Mouse (Mus musculus): ENCODE measurements around the gene Ldlrap1. TPM values are rescaled to one million over a fixed set of nuclear protein-coding genes. Genes with fewer than 3 reads are reported as not detected.

Ldlrap1 gene
- total and polyA plus RNA-seq, 3 experiments: 11.5 to 12.6 (median 12.4) TPM

GRCm38 (mm10) chr4:134713937-134714336 lies 53.9 kb downstream of the Ldlrap1 start:
- Histone ChIP-seq H3K4me3 (no peak overlapping the region), H3K27me3 (ENCODE audit: control insufficient read depth, insufficient read depth, low read length) (no peaks in the 10 kb centered on the region), H3K27ac (no peak overlapping the region), H3K79me2 (replicated peaks; ENCODE audit: control insufficient read depth, insufficient read depth, low read length) (no peaks in the 10 kb centered on the region), H3K9ac (ENCODE audit: low read depth, low read length) (peak overlapping the region; percentile 53; the same call in 1 of the 2 replicates), H3K36me3 (ENCODE audit: control insufficient read depth, insufficient read depth, low read length) (no peaks in the 10 kb centered on the region), H3K4me1 (ENCODE audit: control insufficient read depth, insufficient read depth, low read length) (peaks cover 1% of the 10 kb centered on the region)
- peak; percentile 83 to 86 for DNase-seq
- peak; percentile 91 for TF ChIP-seq CTCF (IDR thresholded peaks at IDR 0.05)
- no peak for TF ChIP-seq POLR2A (IDR thresholded peaks at IDR 0.05; ENCODE audit: insufficient read depth, low read depth, low read length)
- TF ChIP-seq EP300 (IDR thresholded peaks at IDR 0.05; ENCODE audit: insufficient read depth, low read depth, low read length): peak; percentile 91
- 8% methylated on average over 8 of the region's 8 CpGs for WGBS
- intact Hi-C loops (cut with DNase I): loop anchor here (1.0 kb wide), 2 partner anchors 131 to 171 kb away; no protein-coding TSS in a partner anchor

GRCm38 (mm10) chr4:134705311-134705710 lies 62.5 kb downstream of the Ldlrap1 start:
- 74% methylated on average over 5 of the region's 5 CpGs for WGBS

GRCm38 (mm10) chr4:134704590-134704989 lies 63.2 kb downstream of the Ldlrap1 start:
- Histone ChIP-seq H3K27ac (no peak overlapping the region), H3K4me3 (peak overlapping the region; percentile 46), H3K4me1 (ENCODE audit: control insufficient read depth, insufficient read depth, low read length) (peaks cover 8% of the 10 kb centered on the region), H3K79me2 (replicated peaks; ENCODE audit: control insufficient read depth, insufficient read depth, low read length) (peaks cover 2% of the 10 kb centered on the region; the same call in 1 of the 2 replicates), H3K27me3 (ENCODE audit: control insufficient read depth, insufficient read depth, low read length) (no peaks in the 10 kb centered on the region), H3K9ac (ENCODE audit: low read depth, low read length) (peak overlapping the region; percentile 9; the same call in 1 of the 2 replicates), H3K36me3 (ENCODE audit: control insufficient read depth, insufficient read depth, low read length) (no peaks in the 10 kb centered on the region)
- intact Hi-C loops (cut with DNase I): no loop called here
- 1% methylated on average over 21 of the region's 21 CpGs for WGBS
- TF ChIP-seq EP300 (IDR thresholded peaks at IDR 0.05; ENCODE audit: insufficient read depth, low read depth, low read length) (no peak), CTCF (IDR thresholded peaks at IDR 0.05) (no peak), POLR2A (IDR thresholded peaks at IDR 0.05; ENCODE audit: insufficient read depth, low read depth, low read length) (no peak)
- no peak for DNase-seq

More at GRCm38 (mm10) chr4:134705311-134705710, 62.5 kb downstream of the Ldlrap1 start:
- no peak overlapping the region for H3K9ac ChIP-seq (ENCODE audit: low read depth, low read length)
- peaks cover 8% of the 10 kb centered on the region for H3K4me1 ChIP-seq (ENCODE audit: control insufficient read depth, insufficient read depth, low read length)
- no peak overlapping the region for H3K27ac ChIP-seq
- DNase-seq: no peak
- H3K4me3 ChIP-seq: no peak overlapping the region
- intact Hi-C loops (cut with DNase I): no loop called here
- H3K36me3 ChIP-seq (ENCODE audit: control insufficient read depth, insufficient read depth, low read length): no peaks in the 10 kb centered on the region
- TF ChIP-seq POLR2A (IDR thresholded peaks at IDR 0.05; ENCODE audit: insufficient read depth, low read depth, low read length): no peak
- no peak for TF ChIP-seq EP300 (IDR thresholded peaks at IDR 0.05; ENCODE audit: insufficient read depth, low read depth, low read length)
- no peak for TF ChIP-seq CTCF (IDR thresholded peaks at IDR 0.05)
- no peaks in the 10 kb centered on the region for H3K27me3 ChIP-seq (ENCODE audit: control insufficient read depth, insufficient read depth, low read length)
- peaks cover 2% of the 10 kb centered on the region; the same call in 1 of the 2 replicates for H3K79me2 ChIP-seq (replicated peaks; ENCODE audit: control insufficient read depth, insufficient read depth, low read length)

- peak; percentile 99 for DNase-seq
- no peaks in the 10 kb centered on the region for H3K27me3 ChIP-seq (ENCODE audit: control insufficient read depth, insufficient read depth, low read length)
- H3K36me3 ChIP-seq (ENCODE audit: control insufficient read depth, insufficient read depth, low read length): no peaks in the 10 kb centered on the region
- WGBS: under 1% methylated on average over 80 of the region's 81 CpGs
- H3K27ac ChIP-seq: peak within 1 kb of the TSS; percentile 70
- H3K4me3 ChIP-seq: peak within 1 kb of the TSS; percentile 75
- TF ChIP-seq POLR2A (IDR thresholded peaks at IDR 0.05; ENCODE audit: insufficient read depth, low read depth, low read length) (peak; percentile 68), CTCF (IDR thresholded peaks at IDR 0.05) (no peak; the same call in 1 of the 2 replicates)
- H3K79me2 ChIP-seq (replicated peaks; ENCODE audit: control insufficient read depth, insufficient read depth, low read length): peaks cover 2% of the 10 kb centered on the region; the same call in 1 of the 2 replicates
- peaks cover 8% of the 10 kb centered on the region for H3K4me1 ChIP-seq (ENCODE audit: control insufficient read depth, insufficient read depth, low read length)
- peak within 1 kb of the TSS; percentile 88 for H3K9ac ChIP-seq (ENCODE audit: low read depth, low read length)
- intact Hi-C loops (cut with DNase I): loop anchor here (2.0 kb wide), 1 partner anchor 121 kb away; no protein-coding TSS in a partner anchor
Observed at GRCm38 (mm10) chr4:134703835-134704546, 63.8 kb downstream of the Ldlrap1 start, which contains the start of gene Man1c1. Man1c1 (minus strand) TSS chr4:134704290.

GRCm38 (mm10) chr4:134702981-134703834 lies 64.6 kb downstream of the Ldlrap1 start:
- WGBS: under 1% methylated on average over 88 of the region's 90 CpGs

More at GRCm38 (mm10) chr4:134702981-134703834, 64.6 kb downstream of the Ldlrap1 start:
- Histone ChIP-seq H3K9ac (ENCODE audit: low read depth, low read length) (peak overlapping the region; percentile 88), H3K27ac (peak overlapping the region; percentile 70), H3K36me3 (ENCODE audit: control insufficient read depth, insufficient read depth, low read length) (no peaks in the 10 kb centered on the region), H3K4me1 (ENCODE audit: control insufficient read depth, insufficient read depth, low read length) (peaks cover 8% of the 10 kb centered on the region), H3K27me3 (ENCODE audit: control insufficient read depth, insufficient read depth, low read length) (no peaks in the 10 kb centered on the region), H3K79me2 (replicated peaks; ENCODE audit: control insufficient read depth, insufficient read depth, low read length) (peaks cover 2% of the 10 kb centered on the region; the same call in 1 of the 2 replicates), H3K4me3 (peak overlapping the region; percentile 75)
- peak; percentile 76 to 83 for DNase-seq
- intact Hi-C loops (cut with DNase I): loop anchor here (1.0 to 2.0 kb wide), 2 partner anchors 75 to 120 kb away; no protein-coding TSS in a partner anchor
- no peak for TF ChIP-seq EP300 (IDR thresholded peaks at IDR 0.05; ENCODE audit: insufficient read depth, low read depth, low read length)
- TF ChIP-seq CTCF (IDR thresholded peaks at IDR 0.05): peak; percentile 13; the same call in 1 of the 2 replicates
